Mouse (Mus musculus) left cerebral cortex, postnatal 10 days (tissue): ENCODE data around the gene Slc17a5. TPM values are rescaled to one million over a fixed set of nuclear protein-coding genes. Genes with fewer than 3 reads are reported as not detected.
"Not testable (repeated sequence)": the region's sequence is repeated elsewhere in the genome, so short reads cannot be mapped to it uniquely, and the experiment has no call there.

ENCODE experiments used
- DNase-seq, 2 experiments: peaks; one replicate each; pipeline ENCODE4 v3.0.0; 2021 to 2022; ENCODE audit warnings: low spot score in 2 of 2, mixed read lengths in 1 of 2; ENCODE audit errors: extremely low spot score in 1 of 2
- intact Hi-C: fragments of 180-260 bp; cut with DNase I; formaldehyde crosslinking; loops from one replicate; pipeline ENCODE4 v1.15.1; 2025
- total RNA-seq, 2 experiments: library from RNA; stranded (reverse); gene quantifications; 2 replicates each; pipeline ENCODE4 v1.2.3; 2021

The Slc17a5 gene
- total RNA-seq, 2 experiments from 2014 or later, result 14.5 to 17.3 TPM

DNA sequence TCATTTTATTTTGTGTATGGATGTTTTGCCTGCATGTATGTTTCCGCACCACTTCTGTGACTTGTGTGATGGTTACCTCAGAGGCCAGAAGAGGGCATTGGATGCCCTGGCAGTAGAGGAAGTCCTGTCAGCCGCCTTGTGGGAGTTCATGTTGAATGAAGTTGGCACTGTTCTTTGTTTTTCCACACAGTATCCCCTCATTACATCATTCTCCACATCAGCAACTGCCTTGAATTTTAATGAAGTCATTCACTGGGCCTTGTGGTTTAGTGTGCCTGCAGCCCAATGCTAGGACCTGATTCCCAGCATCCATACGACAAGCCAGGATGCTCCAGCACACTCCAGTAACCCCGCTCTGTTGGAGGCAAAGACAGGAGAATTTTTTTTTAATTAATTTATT, 86.6 kb downstream of the Slc17a5 start:
- DNase-seq, result no peak
- intact Hi-C loops, result no loop called here

DNA sequence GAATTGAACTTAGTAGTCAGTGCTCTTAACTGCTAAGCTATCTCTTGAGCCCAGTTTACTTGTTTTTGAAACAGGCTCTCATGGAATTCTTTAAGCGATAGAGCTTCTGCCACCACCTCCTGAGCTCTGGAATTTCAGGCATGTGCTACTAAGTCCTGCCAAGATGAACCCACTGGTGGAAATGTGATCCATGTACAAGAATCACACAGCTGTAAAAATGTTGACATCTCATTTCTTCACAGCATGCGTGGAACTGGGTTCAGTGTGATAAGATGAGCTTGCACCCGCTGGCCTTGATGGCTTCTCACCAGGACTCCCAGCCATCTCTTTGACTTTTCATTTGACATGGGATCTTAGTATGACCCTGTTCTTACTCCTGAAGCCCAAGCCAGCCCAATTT, 87.5 kb downstream of the Slc17a5 start:
- intact Hi-C loops, result no loop called here
- DNase-seq, result no peak

DNA sequence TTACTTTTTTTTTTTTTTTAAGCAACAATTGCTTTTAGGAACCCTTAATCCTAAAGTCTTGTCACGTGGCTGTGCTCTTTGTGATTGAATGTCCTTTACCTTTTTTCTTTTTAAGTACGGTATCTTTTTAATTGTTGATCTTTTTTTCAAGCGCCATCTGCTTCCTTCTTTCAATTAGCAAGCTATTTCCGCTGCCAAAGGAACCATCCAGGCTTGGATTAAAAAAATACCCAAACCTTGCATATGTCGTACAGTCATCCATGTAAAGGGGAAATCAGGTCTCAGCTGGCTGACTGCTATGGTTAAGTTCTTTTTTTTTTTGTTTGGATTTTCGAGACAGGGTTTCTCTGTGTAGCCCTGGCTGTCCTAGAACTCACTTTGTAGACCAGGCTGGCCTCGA, 94.7 kb downstream of the Slc17a5 start:
- intact Hi-C loops, result no loop called here
- no peak for DNase-seq

DNA sequence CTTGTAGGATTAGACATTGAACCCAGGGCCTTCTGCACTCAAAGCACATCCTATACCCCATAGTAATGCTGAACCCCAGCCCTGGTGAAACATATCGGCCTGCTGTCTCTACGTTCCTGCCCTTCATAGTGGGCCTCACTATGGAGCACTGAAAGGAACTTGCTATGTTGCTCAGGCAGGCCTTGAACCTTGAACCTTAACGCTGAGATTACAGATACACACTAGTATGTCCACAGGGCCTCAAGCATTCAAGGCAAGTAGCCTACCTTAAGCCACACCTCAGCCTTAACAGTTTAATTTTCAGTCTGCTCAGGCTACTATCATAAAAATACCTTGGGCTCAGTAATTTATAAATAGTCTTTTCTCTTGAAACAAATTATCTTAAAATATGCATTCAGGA, 95.6 kb downstream of the Slc17a5 start:
- intact Hi-C loops, result no loop called here
- no peak for DNase-seq

DNA sequence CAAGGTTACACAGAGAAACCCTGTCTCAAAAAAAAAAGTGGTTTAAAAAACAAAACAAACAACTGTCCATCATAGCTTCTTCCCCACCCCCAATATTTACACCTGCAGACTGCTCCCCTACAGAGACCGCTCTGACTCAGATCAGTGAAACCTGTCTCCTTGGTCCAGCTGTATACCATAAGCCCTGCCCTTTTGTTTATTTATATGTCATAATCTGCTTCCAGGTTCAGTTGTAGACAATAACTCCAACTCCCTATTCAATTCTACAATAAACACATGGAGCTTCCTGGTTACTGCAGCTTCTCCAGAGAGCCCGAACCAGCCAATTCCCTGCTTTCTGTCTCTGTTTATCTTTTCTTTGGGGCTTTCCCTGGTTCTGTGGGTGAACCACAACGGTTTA, 96.7 kb downstream of the Slc17a5 start:
- intact Hi-C loops, result no loop called here
- no peak for DNase-seq

DNA sequence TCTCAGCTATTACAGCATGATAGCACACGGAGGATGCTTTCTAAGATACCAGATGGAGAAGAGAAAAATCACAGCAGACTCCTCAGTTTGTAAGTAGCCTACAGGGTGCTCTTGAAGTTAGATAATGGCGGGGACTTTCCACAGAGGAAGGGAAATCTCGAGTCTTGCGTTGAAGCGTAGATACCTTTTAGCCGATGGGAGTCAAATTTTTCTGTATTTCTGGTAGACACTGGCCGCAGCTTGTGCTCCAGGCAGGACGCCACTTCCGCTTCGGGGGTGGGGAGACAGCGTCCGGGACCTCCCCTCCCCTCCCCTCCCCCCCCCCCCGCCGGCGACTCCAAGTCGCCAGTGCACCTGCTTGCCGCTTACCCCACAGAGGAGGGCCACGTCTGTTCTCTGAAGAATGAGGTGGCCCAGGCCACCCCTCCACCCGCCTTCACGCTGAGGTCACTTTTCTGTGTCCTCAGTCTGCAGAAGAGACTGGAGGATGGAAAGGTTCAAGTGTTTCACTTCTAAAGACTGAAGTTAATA, 98.9 kb downstream of the Slc17a5 start, which contains the start of gene Eef1a1:
Eef1a1 (minus strand) TSS at position 262 of the 531 bp plus-strand sequence.
- peak in 1 of 2 experiments; percentile 81 for DNase-seq
- intact Hi-C loops, result loop anchor here (5.0 kb wide), 1 partner anchor 33 kb away; no protein-coding TSS in a partner anchor

DNA sequence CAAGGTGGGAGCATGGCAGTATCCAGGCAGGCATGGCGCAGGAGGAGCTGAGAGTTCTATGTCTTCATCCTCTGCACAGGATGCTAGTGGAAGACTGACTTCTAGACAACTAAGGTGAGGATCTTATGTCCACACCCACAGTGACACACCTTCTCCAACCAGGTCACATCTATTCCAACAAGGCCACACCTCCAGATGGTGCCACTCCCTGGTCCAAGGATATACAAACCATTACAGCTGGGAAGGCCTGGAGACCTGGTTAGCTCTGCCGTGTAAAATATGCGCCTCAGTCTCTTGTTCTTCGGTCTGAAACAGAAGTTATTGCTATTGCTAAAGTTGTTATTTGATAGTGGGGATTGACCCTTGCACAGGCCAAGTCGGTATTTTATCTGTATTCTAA, 99.8 kb downstream of the Slc17a5 start:
- intact Hi-C loops, result loop anchor here (5.0 kb wide), 1 partner anchor 34 kb away; no protein-coding TSS in a partner anchor
- DNase-seq, result not testable (repeated sequence)

Other genes with a start within 250 kb of the Slc17a5 start
- gene Gsta2, start 232.3 kb downstream of the Slc17a5 start, total RNA-seq, result not detected
- gene Dppa5a, start 219.9 kb downstream of the Slc17a5 start, total RNA-seq, result 1 to 10 TPM in 1 of 2 experiments, under 1 TPM in 1; 0.60 to 1.3 TPM
- gene Ooep, start 209.3 kb downstream of the Slc17a5 start, total RNA-seq, result under 1 TPM; 0.30 to 0.32 TPM
- gene Ddx43, start 192.3 kb downstream of the Slc17a5 start, total RNA-seq, result not detected
- gene Cgas, start 144.8 kb downstream of the Slc17a5 start, total RNA-seq, result under 1 TPM; 0.66 to 0.83 TPM
- 10 to 100 TPM; 21.1 to 21.2 TPM for gene Mto1, start 139.8 kb downstream of the Slc17a5 start, total RNA-seq
- gene Gm17324, start 139.3 kb downstream of the Slc17a5 start, total RNA-seq, result 1 to 10 TPM in 1 of 2 experiments, under 1 TPM in 1; 0.88 to 1.8 TPM
- 1,000 to 10,000 TPM; 3,801 to 3,978 TPM for gene Eef1a1, start 98.9 kb downstream of the Slc17a5 start, total RNA-seq
- gene Cd109, start 27.5 kb upstream of the Slc17a5 start, total RNA-seq, result 1 to 10 TPM; 1.4 to 1.7 TPM